Mouse (Mus musculus): ENCODE measurements around the gene 5730596B20Rik.

Gene 5730596B20Rik

GRCm38 (mm10) chr6:52200751-52201250 lies 23.5 kb downstream of the 5730596B20Rik start:
- no peak for DNase-seq

GRCm38 (mm10) chr6:52201269-52201668 lies 24.0 kb downstream of the 5730596B20Rik start:
- no peak for DNase-seq

GRCm38 (mm10) chr6:52202362-52203120 lies 25.2 kb downstream of the 5730596B20Rik start:
- DNase-seq, result no peak

GRCm38 (mm10) chr6:52203121-52203370 lies 25.7 kb downstream of the 5730596B20Rik start:
- no peak for DNase-seq

GRCm38 (mm10) chr6:52203371-52204049 lies 26.2 kb downstream of the 5730596B20Rik start:
- no peak for DNase-seq

GRCm38 (mm10) chr6:52204050-52204752 lies 26.9 kb downstream of the 5730596B20Rik start, which contains the start of gene Hoxa5:
TSS of gene Hoxa5 (minus strand) at chr6:52204587.
- DNase-seq, result no peak

- DNase-seq, result no peak
Observed at GRCm38 (mm10) chr6:52205221-52205620, 27.9 kb downstream of the 5730596B20Rik start.

- no peak for DNase-seq
Observed at GRCm38 (mm10) chr6:52205638-52206621, 28.6 kb downstream of the 5730596B20Rik start.

- no peak for DNase-seq
Observed at GRCm38 (mm10) chr6:52206882-52207683, 29.8 kb downstream of the 5730596B20Rik start.

- DNase-seq, result no peak
Observed at GRCm38 (mm10) chr6:52207684-52207976, 30.3 kb downstream of the 5730596B20Rik start.

- DNase-seq, result no peak
Observed at GRCm38 (mm10) chr6:52208072-52208867, 31.0 kb downstream of the 5730596B20Rik start, which contains the start of gene Hoxa6. TSS of gene Hoxa6 (minus strand) at chr6:52208722.

GRCm38 (mm10) chr6:52208868-52209684 lies 31.8 kb downstream of the 5730596B20Rik start:
- DNase-seq, result no peak

- DNase-seq, result no peak
Observed at GRCm38 (mm10) chr6:52209685-52210046, 32.4 kb downstream of the 5730596B20Rik start.

- DNase-seq, result peak; percentile 30
Observed at GRCm38 (mm10) chr6:52211170-52211935, 34.1 kb downstream of the 5730596B20Rik start.

- no peak for DNase-seq
Observed at GRCm38 (mm10) chr6:52211961-52212360, 34.7 kb downstream of the 5730596B20Rik start.

- DNase-seq, result no peak
Observed at GRCm38 (mm10) chr6:52212556-52213118, 35.3 kb downstream of the 5730596B20Rik start.

- no peak for DNase-seq
Observed at GRCm38 (mm10) chr6:52213119-52213986, 36.1 kb downstream of the 5730596B20Rik start, which contains the start of the genes Hoxa3 and Gm28308. TSS of gene Hoxa3 (minus strand) at chr6:52213336. TSS of gene Gm28308 (minus strand) at chr6:52213339.

GRCm38 (mm10) chr6:52214271-52214670 lies 37.0 kb downstream of the 5730596B20Rik start:
- no peak for DNase-seq
